Mouse (Mus musculus) liver, postnatal 0 days (tissue): Measurements from ENCODE around the gene Purb. TPM values are rescaled to one million over a fixed set of nuclear protein-coding genes. Genes with fewer than 3 reads are reported as not detected.

Experiments used
- ATAC-seq: fragments of 200-750 bp; cut with Nextera tagmentation; 2 replicates; pipeline ENCODE4 v1.8.0; 2017; ENCODE audit warnings: mild to moderate bottlenecking, moderate library complexity
- DNase-seq: peaks from one replicate; pipeline ENCODE4 v3.0.0-alpha.2; 2016
- H3K27ac ChIP-seq: fragments of 300-500 bp; sonication (generic); 2 replicates; pipeline ENCODE4 v1.5.1; 2014; ENCODE audit warnings: antibody characterized with exemption, moderate library complexity, mild to moderate bottlenecking, low read depth
- H3K27me3 ChIP-seq: fragments of 300-500 bp; sonication (generic); 2 replicates; pipeline ENCODE4 v1.6.1; 2014; ENCODE audit warnings: low read length, control low read depth, mixed read lengths; ENCODE audit not compliant: insufficient read depth
- H3K36me3 ChIP-seq: fragments of 300-500 bp; sonication (generic); replicated peaks from 2 replicates; pipeline ENCODE4 v1.6.1; 2014; ENCODE audit warnings: mild to moderate bottlenecking, control low read depth, low read length, moderate library complexity, mixed read lengths; ENCODE audit not compliant: insufficient read depth
- H3K4me1 ChIP-seq: fragments of 300-500 bp; sonication (generic); 2 replicates; pipeline ENCODE4 v1.6.1; 2014; ENCODE audit warnings: antibody characterized with exemption, mild to moderate bottlenecking, control low read depth; ENCODE audit not compliant: insufficient read depth
- H3K4me2 ChIP-seq: fragments of 300-500 bp; sonication (generic); 2 replicates; pipeline ENCODE4 v1.6.1; 2014; ENCODE audit warnings: low read depth, mild to moderate bottlenecking, low read length, moderate library complexity, mixed read lengths
- H3K4me3 ChIP-seq: fragments of 300-500 bp; sonication (generic); 2 replicates; pipeline ENCODE4 v1.5.1; 2014; ENCODE audit warnings: low read depth, low read length
- H3K9ac ChIP-seq: fragments of 300-500 bp; sonication (generic); replicated peaks from 2 replicates; pipeline ENCODE4 v1.6.1; 2014; ENCODE audit warnings: mild to moderate bottlenecking, moderate library complexity
- H3K9me3 ChIP-seq: fragments of 300-500 bp; sonication (generic); 2 replicates; pipeline ENCODE4 v1.6.1; 2016; ENCODE audit warnings: mild to moderate bottlenecking, control low read depth, low read length, mixed read lengths
- CTCF ChIP-seq: sonication (generic); IDR thresholded peaks from 2 replicates; pipeline ENCODE4 v1.5.1; 2016; ENCODE audit warnings: antibody characterized with exemption, low read depth
- EP300 ChIP-seq: IDR thresholded peaks from 2 replicates; pipeline ENCODE4 v1.6.1; 2016; ENCODE audit warnings: antibody characterized with exemption, low read depth, mild to moderate bottlenecking
- WGBS: fragments of 180-500 bp; shearing (Covaris S2); extraction: QIAGEN DNeasy Blood & Tissue Kit; methylation state at CpG from one replicate; pipeline ENCODE4 v1.1.7; 2014; ENCODE audit not compliant: insufficient replicate concordance; 5-methylcytosine and 5-hydroxymethylcytosine counted together
- polyA plus RNA-seq: library from polyadenylated mRNA; unstranded; fragments of >200 nt; fragmentation: Nextera tagmentation; extraction: Ambion mirVana; gene quantifications from 2 replicates; pipeline ENCODE4 v1.2.1, GENCODE M21; 2015

Gene Purb
- polyA plus RNA-seq, 1 experiment from 2014 or later, result 6.1 TPM

DNA sequence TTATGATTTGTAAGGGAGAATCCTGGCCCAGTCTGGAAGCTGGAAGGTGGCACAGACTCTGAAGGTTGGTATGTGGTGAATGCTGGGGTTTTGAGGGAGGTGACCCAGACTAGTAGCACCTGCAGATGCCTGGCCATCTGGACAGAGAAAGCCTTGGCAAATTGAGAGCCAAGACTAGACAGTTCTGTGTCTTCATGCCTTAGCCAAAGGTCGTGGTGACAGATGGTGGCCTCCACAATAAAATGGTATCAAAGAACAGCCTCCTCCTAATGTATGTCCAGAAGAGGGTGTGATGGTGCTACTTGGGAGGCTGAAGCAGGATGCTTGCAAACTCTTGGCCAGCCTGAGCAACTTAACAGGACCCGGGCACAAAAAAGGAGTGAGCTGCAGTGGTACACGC, 28.5 kb upstream of the Purb start:
- Histone ChIP-seq H3K27me3 (no peaks in the 10 kb centered on the region), H3K9ac (peak overlapping the region; percentile 34), H3K4me3 (no peak overlapping the region), H3K27ac (peak overlapping the region; percentile 69), H3K36me3 (no peaks in the 10 kb centered on the region), H3K9me3 (no peaks in the 10 kb centered on the region), H3K4me1 (no peaks in the 10 kb centered on the region; the same call in 1 of the 2 replicates), H3K4me2 (no peak overlapping the region)
- ATAC-seq (no peak), DNase-seq (no peak)
- TF ChIP-seq CTCF (no peak), EP300 (no peak)
- 56% methylated on average over 3 of the region's 3 CpGs for whole genome bisulfite sequencing

DNA sequence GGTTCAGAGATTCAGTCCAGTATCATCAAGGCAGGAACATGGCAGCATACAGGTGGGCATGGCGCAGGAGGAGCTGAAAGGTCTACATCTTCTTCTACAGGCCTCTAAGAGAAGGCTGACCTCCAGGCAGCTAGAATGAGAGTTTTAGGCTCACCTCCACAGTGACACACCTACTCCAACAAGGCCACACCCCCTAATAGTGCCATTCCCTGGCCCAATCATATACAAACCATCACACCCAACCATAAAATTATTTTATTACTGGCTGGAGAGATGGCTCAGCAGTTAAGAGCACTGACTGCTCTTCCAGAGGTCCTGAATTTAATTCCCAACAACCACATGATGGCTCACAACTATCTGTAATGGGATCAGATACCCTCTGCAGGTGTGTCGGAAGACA, 26.8 kb upstream of the Purb start:
- H3K4me2 ChIP-seq, result no peak overlapping the region
- H3K36me3 ChIP-seq, result no peaks in the 10 kb centered on the region
- no peak overlapping the region for H3K27ac ChIP-seq
- TF ChIP-seq EP300, result no peak
- TF ChIP-seq CTCF, result no peak
- no peaks in the 10 kb centered on the region for H3K9me3 ChIP-seq
- no peak overlapping the region for H3K9ac ChIP-seq
- DNase-seq (no peak), ATAC-seq (no peak)
- no peaks in the 10 kb centered on the region for H3K4me1 ChIP-seq
- WGBS, result 82% methylated on average over 2 of the region's 2 CpGs
- H3K27me3 ChIP-seq, result no peaks in the 10 kb centered on the region
- no peak overlapping the region for H3K4me3 ChIP-seq

DNA sequence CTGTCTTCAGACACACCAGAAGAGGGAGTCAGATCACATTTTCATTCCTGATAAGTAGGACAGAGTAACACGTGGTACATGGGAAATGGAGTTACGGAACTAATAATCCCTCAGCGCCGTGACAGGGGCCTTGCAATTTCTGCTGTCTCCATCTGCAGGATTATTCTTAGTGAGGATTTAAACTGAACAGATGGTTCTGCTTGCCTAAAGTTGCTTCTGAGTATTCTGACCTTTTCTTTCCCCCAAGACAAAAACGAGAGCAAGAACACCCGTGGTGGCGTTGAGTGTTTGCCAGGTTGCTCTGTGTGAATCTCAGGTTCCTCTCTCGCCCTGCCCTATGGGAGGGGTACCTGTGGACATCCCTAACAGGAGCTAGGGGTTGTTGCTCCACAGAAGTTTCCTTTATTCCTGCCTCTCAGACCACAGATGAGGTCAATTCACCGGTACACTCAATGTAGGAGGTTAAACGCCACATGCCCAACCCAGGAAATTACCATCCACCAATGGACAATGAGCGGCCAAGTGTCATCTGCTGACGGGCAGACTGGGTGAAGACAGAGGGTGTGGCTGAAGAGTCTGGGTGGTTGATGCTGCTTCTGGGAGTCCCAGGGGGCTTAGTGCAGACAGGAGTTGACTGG, 21.7 kb upstream of the Purb start:
- ATAC-seq (no peak), DNase-seq (peak; percentile 54)
- Histone ChIP-seq H3K9ac (no peak overlapping the region), H3K27ac (no peak overlapping the region), H3K9me3 (no peaks in the 10 kb centered on the region), H3K36me3 (no peaks in the 10 kb centered on the region), H3K27me3 (no peaks in the 10 kb centered on the region), H3K4me1 (no peaks in the 10 kb centered on the region), H3K4me2 (no peak overlapping the region), H3K4me3 (no peak overlapping the region)
- 67% methylated on average over 12 of the region's 12 CpGs for WGBS
- no peak for TF ChIP-seq EP300
- no peak for TF ChIP-seq CTCF

DNA sequence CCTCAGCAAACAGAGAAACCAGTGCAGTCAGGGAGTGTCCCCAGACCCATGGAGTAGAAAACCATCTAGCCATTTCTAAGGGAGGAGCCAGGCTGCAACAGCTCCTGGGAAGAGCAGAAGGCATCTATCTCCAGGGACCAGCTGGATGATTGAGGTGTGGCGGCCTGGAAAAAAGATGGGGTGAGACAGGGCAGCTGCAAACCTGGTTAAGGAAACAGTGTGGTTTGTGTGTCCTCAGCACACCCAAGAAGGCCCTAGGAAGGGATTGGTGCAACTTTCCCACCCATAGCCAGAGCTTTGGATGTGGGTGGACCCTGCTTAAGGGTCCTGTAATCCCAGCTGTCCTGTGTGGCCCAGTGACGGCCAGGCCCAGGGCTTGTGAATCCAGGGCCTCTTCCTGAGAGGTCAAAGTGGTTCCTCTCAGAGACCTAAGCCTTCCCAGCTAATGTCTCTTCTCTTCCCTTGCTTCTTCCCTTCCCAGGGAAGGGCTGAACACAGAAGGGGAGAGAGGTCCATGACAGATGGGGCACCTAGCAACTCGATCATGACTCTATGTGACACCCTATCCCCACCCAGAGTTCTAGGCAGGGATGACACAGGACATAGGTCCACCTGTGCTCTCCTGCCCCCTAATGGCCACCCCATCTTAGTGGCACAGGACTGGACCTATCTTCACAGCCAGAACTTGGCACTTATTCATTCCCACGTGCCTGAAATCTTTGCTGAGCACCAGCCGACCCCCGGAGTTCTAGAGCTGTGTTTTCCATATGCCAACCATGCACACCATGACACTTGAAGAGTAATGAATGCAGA, 14.2 kb upstream of the Purb start:
- H3K36me3 ChIP-seq, result no peaks in the 10 kb centered on the region
- no peaks in the 10 kb centered on the region for H3K9me3 ChIP-seq
- H3K9ac ChIP-seq, result no peak overlapping the region
- WGBS, result 38% methylated on average over 6 of the region's 6 CpGs
- peak; percentile 86 for ATAC-seq
- no peak overlapping the region for H3K27ac ChIP-seq
- no peak for TF ChIP-seq EP300
- peak; percentile 90 for TF ChIP-seq CTCF
- H3K4me2 ChIP-seq, result no peak overlapping the region
- peak; percentile 77 for DNase-seq
- no peaks in the 10 kb centered on the region for H3K27me3 ChIP-seq
- 0 out of 2 replicates have a peak, but pooled peaks cover 2% of the 10 kb centered on the region for H3K4me1 ChIP-seq
- H3K4me3 ChIP-seq, result no peak overlapping the region

DNA sequence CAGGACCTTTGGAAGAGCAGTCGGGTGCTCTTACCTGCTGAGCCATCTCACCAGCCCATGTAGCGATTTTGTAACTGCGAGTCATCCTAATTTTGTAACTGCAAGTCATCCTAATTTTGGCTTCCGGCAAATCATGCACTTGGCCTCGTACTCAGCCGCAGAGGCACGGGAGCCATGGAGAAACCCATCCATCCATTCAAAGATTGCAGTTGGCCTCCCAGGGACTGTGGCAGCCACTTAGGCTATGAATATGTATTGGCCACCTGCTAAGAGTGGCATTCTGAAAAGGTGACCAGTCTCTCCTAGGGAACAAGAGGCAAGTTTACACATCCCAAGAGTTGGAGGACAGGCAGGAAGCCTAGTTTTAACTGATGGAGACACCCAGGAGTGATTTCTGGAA, 13.5 kb upstream of the Purb start:
- Histone ChIP-seq H3K9me3 (no peaks in the 10 kb centered on the region), H3K27me3 (no peaks in the 10 kb centered on the region)
- WGBS, result 92% methylated on average over 7 of the region's 7 CpGs

DNA sequence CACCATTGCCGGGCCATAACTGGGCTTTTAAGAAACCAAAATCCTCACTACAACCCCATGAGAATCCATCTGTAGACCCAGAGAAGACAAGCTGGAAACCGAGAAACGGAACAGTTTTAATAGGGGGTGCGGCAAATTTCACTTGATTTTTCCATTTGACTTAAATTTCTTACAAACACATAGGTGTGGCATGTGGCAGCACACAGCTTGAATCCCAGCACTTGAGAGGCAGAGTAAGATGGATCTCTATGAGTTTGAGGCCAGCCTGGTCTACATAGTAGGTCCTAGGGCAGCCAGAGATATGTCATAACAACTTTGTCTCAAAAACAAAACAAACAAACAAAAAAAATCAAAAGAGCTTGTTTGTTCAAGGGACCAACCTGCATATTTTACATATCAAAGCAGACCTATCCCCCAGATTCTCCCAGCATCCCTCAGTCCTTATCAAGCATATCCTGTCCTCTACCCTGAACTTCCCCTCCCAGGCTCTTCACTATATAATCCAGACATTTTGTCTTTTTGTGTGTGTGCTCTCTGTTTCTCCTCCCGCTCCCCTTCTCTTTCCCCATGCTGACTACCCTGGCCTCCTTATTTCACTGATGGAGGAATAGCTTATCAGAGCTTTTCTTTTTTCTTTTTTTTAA, 12.4 kb upstream of the Purb start:
- H3K4me1 ChIP-seq, result peaks cover 2% of the 10 kb centered on the region; the same call in 1 of the 2 replicates
- no peak overlapping the region for H3K27ac ChIP-seq
- H3K9ac ChIP-seq, result no peak overlapping the region
- no peaks in the 10 kb centered on the region for H3K9me3 ChIP-seq
- no peak overlapping the region for H3K4me3 ChIP-seq
- no peak overlapping the region for H3K4me2 ChIP-seq
- no peaks in the 10 kb centered on the region for H3K36me3 ChIP-seq
- 87% methylated on average over 5 of the region's 5 CpGs for WGBS
- no peak for ATAC-seq
- H3K27me3 ChIP-seq, result no peaks in the 10 kb centered on the region
- TF ChIP-seq CTCF (no peak), EP300 (no peak)
- DNase-seq, result no peak

More for the DNA sequence above, 13.5 kb upstream of the Purb start:
- Histone ChIP-seq H3K9ac (no peak overlapping the region), H3K4me1 (peaks cover 2% of the 10 kb centered on the region; the same call in 1 of the 2 replicates), H3K4me2 (no peak overlapping the region), H3K27ac (no peak overlapping the region), H3K36me3 (no peaks in the 10 kb centered on the region), H3K4me3 (no peak overlapping the region)
- no peak for TF ChIP-seq EP300
- TF ChIP-seq CTCF, result no peak
- ATAC-seq, result no peak
- DNase-seq, result no peak
